Mouse (Mus musculus) liver, embryonic 11.5 days (tissue): ENCODE measurements around the gene Tsr2. TPM values are rescaled to one million over a fixed set of nuclear protein-coding genes. Genes with fewer than 3 reads are reported as not detected.

ENCODE experiments used
- ATAC-seq: fragments of 200-750 bp; cut with Nextera tagmentation; replicated peaks from 2 replicates; pipeline ENCODE4 v1.8.0; 2017; ENCODE audit warnings: moderate number of reproducible peaks, mild to moderate bottlenecking, moderate TSS enrichment, moderate library complexity; ENCODE audit not compliant: low FRiP score
- DNase-seq: peaks from one replicate; pipeline ENCODE4 v3.0.0-alpha.2; 2017; ENCODE audit warnings: low spot score
- H3K27ac ChIP-seq: fragments of 300-500 bp; sonication (generic); 2 replicates; pipeline ENCODE4 v1.5.1; 2014; ENCODE audit warnings: mild to moderate bottlenecking, low read depth, low read length, control low read depth
- H3K27me3 ChIP-seq: fragments of 300-500 bp; sonication (generic); replicated peaks from 2 replicates; pipeline ENCODE4 v1.6.1; 2014; ENCODE audit warnings: low read length, mixed read lengths; ENCODE audit not compliant: control insufficient read depth, insufficient read depth
- H3K36me3 ChIP-seq: fragments of 300-500 bp; sonication (generic); 2 replicates; pipeline ENCODE4 v1.6.1; 2014; ENCODE audit warnings: mild to moderate bottlenecking, low read length, moderate library complexity, mixed read lengths; ENCODE audit not compliant: control insufficient read depth, insufficient read depth
- H3K4me1 ChIP-seq: fragments of 300-500 bp; sonication (generic); replicated peaks from 2 replicates; pipeline ENCODE4 v1.6.1; 2014; ENCODE audit warnings: low read length, mixed read lengths; ENCODE audit not compliant: control insufficient read depth, insufficient read depth
- H3K4me2 ChIP-seq: fragments of 300-500 bp; sonication (generic); 2 replicates; pipeline ENCODE4 v1.6.1; 2014; ENCODE audit warnings: mild to moderate bottlenecking, control low read depth, moderate library complexity
- H3K4me3 ChIP-seq: fragments of 300-500 bp; sonication (generic); 2 replicates; pipeline ENCODE4 v1.5.1; 2014; ENCODE audit warnings: low read depth, low read length, control low read depth
- H3K9ac ChIP-seq: fragments of 300-500 bp; sonication (generic); 2 replicates; pipeline ENCODE4 v1.6.1; 2014; ENCODE audit warnings: low read depth, low read length, control low read depth
- H3K9me3 ChIP-seq: fragments of 300-500 bp; sonication (generic); 2 replicates; pipeline ENCODE4 v1.6.1; 2016; ENCODE audit warnings: low read length, inconsistent platforms, mixed read lengths; ENCODE audit not compliant: control insufficient read depth
- WGBS: fragments of 180-500 bp; shearing (Covaris S2); extraction: QIAGEN DNeasy Blood & Tissue Kit; methylation state at CpG from one replicate; pipeline ENCODE4 v1.1.7; 2014; 5-methylcytosine and 5-hydroxymethylcytosine counted together
- polyA plus RNA-seq: library from polyadenylated mRNA; unstranded; fragments of >200 nt; fragmentation: Nextera tagmentation; extraction: Ambion mirVana; gene quantifications from 2 replicates; pipeline ENCODE4 v1.2.1, GENCODE M21; 2014

Gene Tsr2
- polyA plus RNA-seq, 1 experiment from 2014 or later, result 39.5 TPM

DNA sequence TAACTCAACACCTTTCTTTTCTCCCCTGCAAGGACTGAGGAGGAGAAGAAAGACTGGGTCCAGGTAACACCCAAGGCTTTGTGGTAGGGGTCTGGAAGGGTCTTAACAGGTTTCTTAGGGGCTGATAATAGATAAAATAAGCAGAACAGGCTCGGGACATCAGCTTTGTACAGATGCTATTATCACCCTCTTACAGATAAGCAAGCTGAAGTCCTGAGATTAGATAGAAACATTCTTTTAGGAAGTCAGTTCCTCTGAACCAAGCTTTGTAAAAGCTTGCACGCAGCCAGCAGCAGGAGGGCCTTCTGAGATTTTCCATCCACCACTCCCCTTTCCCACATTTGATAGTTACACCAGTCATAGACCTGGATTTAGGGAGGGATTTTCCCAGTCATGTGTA is 10.7 kb downstream of the Tsr2 start:
- 40% methylated on average over 2 of the region's 2 CpGs for WGBS
- H3K27me3 ChIP-seq, result peaks cover 4% of the 10 kb centered on the region; the same call in 1 of the 2 replicates

DNA sequence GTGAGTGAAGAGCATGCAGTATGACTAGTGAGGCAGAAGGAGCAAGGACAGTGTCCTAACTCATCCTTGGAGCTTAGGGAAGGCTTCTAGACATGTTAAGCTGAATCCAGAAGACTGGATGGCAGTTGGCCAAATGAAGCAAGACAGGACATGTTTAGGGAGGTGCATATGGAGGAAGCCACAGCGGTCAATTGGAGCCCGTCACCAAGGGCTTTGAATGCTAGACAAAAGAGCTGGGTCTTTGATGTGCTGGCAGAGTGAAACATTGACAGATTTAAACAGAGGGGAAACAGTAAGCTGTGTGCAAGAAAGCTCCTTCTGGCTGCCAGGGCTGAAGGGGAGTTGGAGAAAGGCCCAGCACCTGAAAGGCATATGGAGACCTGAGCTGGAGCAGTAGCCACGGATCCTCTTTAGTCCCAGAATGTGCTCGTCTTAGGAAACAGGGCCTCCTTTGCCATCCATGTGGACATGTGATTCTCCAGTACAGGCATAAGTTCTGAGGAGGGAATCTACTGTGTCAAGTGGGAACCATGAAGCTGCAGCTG is 19.3 kb downstream of the Tsr2 start:
- no peak overlapping the region for H3K27ac ChIP-seq
- no peak for DNase-seq
- no peaks in the 10 kb centered on the region; the same call in 1 of the 2 replicates for H3K27me3 ChIP-seq
- 90% methylated on average over 4 of the region's 4 CpGs for WGBS
- H3K4me2 ChIP-seq, result no peak overlapping the region
- H3K4me3 ChIP-seq, result no peak overlapping the region
- H3K36me3 ChIP-seq, result no peaks in the 10 kb centered on the region
- H3K9ac ChIP-seq, result no peak overlapping the region
- ATAC-seq, result no peak
- H3K9me3 ChIP-seq, result no peaks in the 10 kb centered on the region
- H3K4me1 ChIP-seq, result no peaks in the 10 kb centered on the region

More for the DNA sequence above, 10.7 kb downstream of the Tsr2 start:
- H3K4me3 ChIP-seq, result no peak overlapping the region
- H3K9ac ChIP-seq, result no peak overlapping the region
- ATAC-seq, result no peak
- no peaks in the 10 kb centered on the region for H3K4me1 ChIP-seq
- H3K9me3 ChIP-seq, result no peaks in the 10 kb centered on the region
- DNase-seq, result no peak
- peaks cover 13% of the 10 kb centered on the region; the same call in 1 of the 2 replicates for H3K36me3 ChIP-seq
- no peak overlapping the region for H3K4me2 ChIP-seq
- H3K27ac ChIP-seq, result no peak overlapping the region

DNA sequence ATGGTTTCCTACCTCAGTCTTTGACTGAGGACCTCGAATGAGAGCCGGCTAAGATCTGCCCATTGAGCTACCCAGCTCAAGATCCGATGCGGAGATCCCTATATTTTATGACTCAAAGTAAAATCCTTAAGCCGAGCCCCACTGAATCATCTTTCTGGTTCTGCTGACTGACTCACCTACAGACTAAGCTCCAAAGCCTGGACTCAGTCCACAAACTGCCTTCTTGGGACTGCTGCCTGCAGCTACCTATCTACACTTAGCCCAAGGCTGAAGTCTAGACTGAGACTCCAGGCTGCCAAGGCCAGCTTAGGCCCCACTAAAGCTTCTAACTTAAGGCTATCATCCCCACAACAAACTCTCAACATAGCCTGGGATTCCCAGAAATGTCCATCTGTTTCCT is 20.3 kb downstream of the Tsr2 start:
- Histone ChIP-seq H3K27ac (no peak overlapping the region), H3K4me3 (no peak overlapping the region), H3K9ac (no peak overlapping the region), H3K9me3 (no peaks in the 10 kb centered on the region), H3K36me3 (no peaks in the 10 kb centered on the region), H3K4me1 (no peaks in the 10 kb centered on the region), H3K27me3 (no peaks in the 10 kb centered on the region; the same call in 1 of the 2 replicates), H3K4me2 (no peak overlapping the region)
- 90% methylated on average over 5 of the region's 5 CpGs for WGBS
- ATAC-seq (no peak), DNase-seq (no peak)

DNA sequence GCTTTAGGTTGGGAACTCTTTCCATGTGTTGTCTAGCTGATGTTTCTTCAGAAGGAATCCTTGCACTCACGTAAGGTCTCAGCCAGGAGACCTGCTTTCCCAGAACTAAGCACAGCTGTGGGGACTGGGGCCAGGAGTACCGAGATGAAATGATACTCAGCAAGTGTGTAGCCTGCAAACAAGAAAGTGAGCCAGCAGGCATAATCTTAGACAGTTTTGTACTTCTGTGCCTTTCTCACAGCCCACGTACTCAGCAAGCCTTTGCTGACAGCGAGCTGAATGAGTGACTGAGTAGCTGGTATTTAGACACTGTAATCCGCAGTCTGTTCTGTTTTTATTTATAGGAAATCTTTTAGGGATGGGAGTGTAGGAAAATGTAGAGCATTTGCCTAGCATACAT is 28.5 kb downstream of the Tsr2 start:
- 86% methylated on average over 5 of the region's 5 CpGs for WGBS
- H3K9ac ChIP-seq, result no peak overlapping the region
- no peaks in the 10 kb centered on the region; the same call in 1 of the 2 replicates for H3K27me3 ChIP-seq
- no peak overlapping the region for H3K4me3 ChIP-seq
- no peaks in the 10 kb centered on the region for H3K9me3 ChIP-seq
- no peak overlapping the region for H3K27ac ChIP-seq
- H3K36me3 ChIP-seq, result no peaks in the 10 kb centered on the region; the same call in 1 of the 2 replicates
- H3K4me2 ChIP-seq, result no peak overlapping the region
- no peaks in the 10 kb centered on the region for H3K4me1 ChIP-seq
- DNase-seq (no peak), ATAC-seq (no peak)

DNA sequence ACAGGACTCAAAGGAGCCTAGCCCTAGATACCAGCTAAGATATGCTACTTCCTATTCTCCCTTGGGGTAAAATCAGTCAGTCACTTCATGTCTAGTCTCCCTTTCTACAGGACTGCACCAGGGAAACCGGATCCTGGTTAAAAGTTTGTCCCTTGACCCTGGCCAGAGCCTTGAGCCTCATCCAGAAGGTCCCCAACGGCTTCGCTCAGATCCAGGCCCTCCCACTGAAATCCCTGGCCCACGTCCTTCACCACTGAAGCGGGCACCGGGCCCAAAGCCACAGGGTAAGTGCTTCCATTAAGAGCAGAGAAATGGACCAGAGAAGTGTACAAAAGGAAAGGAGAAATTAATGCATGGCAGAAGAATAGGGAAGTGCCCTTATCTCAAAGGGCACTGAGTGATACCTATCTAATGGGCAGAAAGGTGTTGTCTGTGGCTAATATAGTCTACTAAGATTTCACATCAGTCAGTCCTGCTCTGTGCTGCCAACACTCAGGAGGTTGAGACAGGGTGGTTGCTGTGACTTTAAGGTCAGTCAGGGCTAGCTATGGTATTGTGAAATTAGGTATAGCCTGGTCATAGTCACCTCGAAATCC is 30.2 kb downstream of the Tsr2 start:
- Histone ChIP-seq H3K27me3 (no peaks in the 10 kb centered on the region; the same call in 1 of the 2 replicates), H3K27ac (no peak overlapping the region), H3K36me3 (no peaks in the 10 kb centered on the region; the same call in 1 of the 2 replicates), H3K4me3 (no peak overlapping the region), H3K9ac (no peak overlapping the region), H3K9me3 (no peaks in the 10 kb centered on the region), H3K4me2 (no peak overlapping the region), H3K4me1 (no peaks in the 10 kb centered on the region)
- WGBS, result 83% methylated on average over 7 of the region's 7 CpGs
- no peak for ATAC-seq
- no peak for DNase-seq

DNA sequence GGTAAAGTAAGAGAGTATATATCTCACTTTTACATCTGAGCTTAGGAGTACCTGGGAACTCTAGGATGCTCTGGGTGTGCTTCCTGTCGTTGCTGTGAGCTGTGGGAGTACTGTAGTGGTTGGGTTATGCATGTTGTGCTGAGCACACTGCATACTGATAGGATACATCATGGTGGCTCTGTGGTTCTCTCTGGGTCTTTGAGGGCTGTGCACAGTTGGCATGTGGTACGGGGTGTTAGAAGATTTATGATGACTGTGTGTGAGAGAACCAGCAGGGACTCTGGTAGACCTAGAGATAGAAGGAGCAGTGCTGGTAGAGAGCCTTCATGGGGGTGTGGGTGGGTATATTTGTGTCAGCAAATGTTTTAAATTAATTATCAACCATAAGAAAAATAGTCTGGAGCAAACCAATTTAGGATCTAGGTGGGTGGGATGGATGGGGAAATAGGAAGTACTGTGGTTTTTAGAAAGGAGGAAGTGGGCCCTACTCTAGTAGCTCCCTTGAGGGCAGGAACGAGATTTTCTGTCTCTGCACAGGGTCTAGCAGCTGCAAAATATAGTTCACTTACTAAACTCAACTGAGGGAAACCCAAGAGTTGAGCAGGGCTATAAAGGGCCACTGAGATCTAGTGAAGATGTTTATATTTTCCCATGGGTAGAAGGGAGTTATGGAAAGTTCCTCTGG is 34.6 kb downstream of the Tsr2 start:
- Histone ChIP-seq H3K4me2 (no peak overlapping the region), H3K27me3 (peaks cover 4% of the 10 kb centered on the region; the same call in 1 of the 2 replicates), H3K36me3 (no peaks in the 10 kb centered on the region), H3K27ac (no peak overlapping the region), H3K9ac (no peak overlapping the region), H3K9me3 (no peaks in the 10 kb centered on the region), H3K4me1 (no peaks in the 10 kb centered on the region), H3K4me3 (no peak overlapping the region)
- DNase-seq, result no peak
- WGBS, result 50% methylated on average over 3 of the region's 3 CpGs
- ATAC-seq, result no peak

DNA sequence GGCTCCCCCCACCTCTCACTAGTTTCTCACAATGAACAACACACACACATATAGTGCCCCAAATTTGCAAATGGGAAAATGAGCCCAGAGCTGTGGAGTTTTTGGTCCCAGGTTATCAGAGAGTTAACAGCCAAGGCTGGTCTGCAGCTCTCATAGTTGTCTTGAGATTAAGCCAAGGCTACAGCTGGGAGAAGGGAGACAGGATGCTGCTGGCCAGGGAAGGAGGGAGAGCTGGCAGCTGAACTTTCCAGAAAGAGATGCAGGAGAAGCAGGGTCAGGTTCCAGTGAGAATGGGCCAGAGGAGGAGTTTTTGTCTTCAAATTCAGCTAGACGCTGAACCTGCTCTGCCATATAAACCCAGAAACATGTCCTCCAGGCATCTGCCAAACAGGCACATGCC is 37.0 kb downstream of the Tsr2 start:
- H3K27me3 ChIP-seq, result peaks cover 4% of the 10 kb centered on the region; the same call in 1 of the 2 replicates
- no peaks in the 10 kb centered on the region for H3K9me3 ChIP-seq
- WGBS, result 77% methylated on average over 1 of the region's 1 CpGs
- no peaks in the 10 kb centered on the region for H3K36me3 ChIP-seq
- no peak for ATAC-seq
- no peak for DNase-seq
- no peak overlapping the region for H3K27ac ChIP-seq
- no peak overlapping the region for H3K9ac ChIP-seq
- no peak overlapping the region for H3K4me2 ChIP-seq
- H3K4me1 ChIP-seq, result no peaks in the 10 kb centered on the region
- H3K4me3 ChIP-seq, result no peak overlapping the region

DNA sequence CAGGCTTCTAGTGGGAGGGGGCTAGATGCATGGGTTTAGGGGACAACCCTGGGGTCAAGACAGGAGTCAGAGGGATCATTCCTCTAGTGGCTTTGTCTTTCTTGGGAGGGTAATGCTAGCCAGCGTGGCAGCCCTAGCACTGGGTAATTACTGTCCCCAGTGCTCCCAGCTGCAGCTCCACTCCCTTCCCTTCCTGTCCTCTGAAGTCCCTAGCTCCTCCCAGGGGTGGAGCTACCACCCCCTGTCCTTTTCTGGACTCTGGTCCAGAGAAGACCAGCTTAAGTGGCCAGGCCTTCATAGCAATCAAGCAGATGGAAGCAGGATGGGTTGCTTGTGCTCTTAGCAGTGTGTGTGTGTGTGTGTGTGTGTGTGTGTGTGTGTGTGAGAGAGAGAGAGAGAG is 40.8 kb downstream of the Tsr2 start:
- Histone ChIP-seq H3K27ac (no peak overlapping the region), H3K9ac (no peak overlapping the region), H3K4me3 (no peak overlapping the region), H3K4me2 (no peak overlapping the region), H3K36me3 (no peaks in the 10 kb centered on the region), H3K27me3 (peaks cover 11% of the 10 kb centered on the region; the same call in 1 of the 2 replicates), H3K4me1 (no peaks in the 10 kb centered on the region), H3K9me3 (no peaks in the 10 kb centered on the region)
- DNase-seq (no peak), ATAC-seq (no peak; the same call in 1 of the 2 replicates)
- WGBS, result 11% methylated on average over 1 of the region's 1 CpGs
